Mouse (Mus musculus) heart, embryonic 16.5 days (tissue): ENCODE measurements around the gene Trmt1l. TPM values are rescaled to one million over a fixed set of nuclear protein-coding genes. Genes with fewer than 3 reads are reported as not detected.

Experiments used
- ATAC-seq: fragments of 200-750 bp; cut with Nextera tagmentation; replicated peaks from 2 replicates; pipeline ENCODE4 v1.8.0; 2017; ENCODE audit warnings: moderate number of reproducible peaks; ENCODE audit not compliant: insufficient read depth, low FRiP score; ENCODE audit errors: extremely low read depth
- H3K27ac ChIP-seq: fragments of 300-500 bp; sonication (generic); 2 replicates; pipeline ENCODE4 v1.5.1; 2014; ENCODE audit warnings: mild to moderate bottlenecking, low read length, control low read depth, moderate library complexity
- H3K27me3 ChIP-seq: fragments of 300-500 bp; sonication (generic); 2 replicates; pipeline ENCODE4 v1.6.1; 2014; ENCODE audit warnings: low read length, mixed read lengths; ENCODE audit not compliant: control insufficient read depth, insufficient read depth
- H3K36me3 ChIP-seq: fragments of 300-500 bp; sonication (generic); 2 replicates; pipeline ENCODE4 v1.6.1; 2014; ENCODE audit not compliant: control insufficient read depth, insufficient read depth
- H3K4me1 ChIP-seq: fragments of 300-500 bp; sonication (generic); 2 replicates; pipeline ENCODE4 v1.6.1; 2014; ENCODE audit warnings: low read length, mixed read lengths; ENCODE audit not compliant: control insufficient read depth, insufficient read depth
- H3K4me2 ChIP-seq: fragments of 300-500 bp; sonication (generic); 2 replicates; pipeline ENCODE4 v1.6.1; 2014; ENCODE audit warnings: low read depth, mild to moderate bottlenecking, control low read depth, low read length
- H3K4me3 ChIP-seq: fragments of 300-500 bp; sonication (generic); 2 replicates; pipeline ENCODE4 v1.5.1; 2014; ENCODE audit warnings: mild to moderate bottlenecking, control low read depth, low read length
- H3K9ac ChIP-seq: fragments of 300-500 bp; sonication (generic); 2 replicates; pipeline ENCODE4 v1.6.1; 2014; ENCODE audit warnings: low read length, control low read depth
- H3K9me3 ChIP-seq: fragments of 300-500 bp; sonication (generic); replicated peaks from 2 replicates; pipeline ENCODE4 v1.6.1; 2016; ENCODE audit warnings: low read length; ENCODE audit not compliant: control insufficient read depth
- WGBS: fragments of 180-500 bp; shearing (Covaris S2); extraction: QIAGEN DNeasy Blood & Tissue Kit; methylation state at CpG from one replicate; pipeline ENCODE4 v1.1.7; 2014; 5-methylcytosine and 5-hydroxymethylcytosine counted together
- polyA plus RNA-seq: library from polyadenylated mRNA; unstranded; fragments of >200 nt; fragmentation: Nextera tagmentation; extraction: Ambion mirVana; gene quantifications from 2 replicates; pipeline ENCODE4 v1.2.1, GENCODE M21; 2015

Trmt1l gene
- polyA plus RNA-seq: 41.2 and 45.6 TPM in 2 replicates

DNA sequence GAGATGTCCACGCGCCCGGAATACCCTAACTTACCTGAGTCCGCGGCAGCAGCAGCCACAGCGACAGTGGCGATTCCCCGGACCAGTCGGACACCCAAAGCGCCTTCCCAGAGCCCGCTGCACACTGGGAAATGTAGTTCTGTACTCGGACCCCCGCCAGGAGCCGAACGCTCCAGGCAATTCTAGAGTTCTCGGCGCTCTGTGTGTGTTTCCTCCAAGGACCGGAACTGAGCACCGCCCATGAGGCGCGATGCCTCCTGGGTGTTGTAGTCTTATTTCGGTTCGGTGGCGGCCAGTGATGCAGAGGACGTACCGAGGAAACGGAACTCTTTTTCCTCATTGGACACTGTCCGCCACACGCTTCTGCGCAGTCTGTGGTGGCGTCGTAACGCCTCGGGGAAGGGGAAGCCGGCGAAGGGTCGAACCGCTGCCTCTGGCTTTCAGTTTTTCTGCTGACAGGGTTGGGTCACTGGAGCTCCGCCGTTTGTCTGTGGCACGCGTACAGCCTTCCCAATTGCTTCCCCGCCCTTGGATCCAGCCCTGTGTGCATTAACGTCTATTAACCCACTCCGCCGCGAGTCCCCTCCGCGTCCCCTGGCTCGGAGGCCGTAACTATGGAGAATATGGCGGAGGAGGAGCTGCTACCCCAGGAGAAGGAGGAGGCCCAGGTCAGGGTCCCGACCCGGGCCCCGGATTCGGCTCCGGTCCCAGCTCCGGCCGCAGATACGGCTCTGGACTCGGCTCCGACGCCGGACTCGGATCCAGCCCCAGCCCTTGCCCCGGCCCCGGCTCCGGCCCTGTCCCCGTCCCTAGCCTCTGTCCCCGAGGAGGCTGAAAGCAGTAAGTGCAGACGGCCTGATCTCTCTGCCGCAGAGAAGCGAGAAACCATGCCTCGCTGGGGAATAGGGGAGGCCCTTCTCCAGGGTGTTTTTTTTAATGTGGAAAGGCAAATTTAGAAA, at the start of gene Trmt1l, which contains the start of gene Swt1:
Gene Trmt1l (plus strand): TSS at position 280 of the 959 bp plus-strand sequence.
Gene Swt1 (minus strand): TSS at position 193 of the 959 bp plus-strand sequence.
- H3K27me3 ChIP-seq: no peaks in the 10 kb centered on the region
- peak; percentile 100 for ATAC-seq

DNA sequence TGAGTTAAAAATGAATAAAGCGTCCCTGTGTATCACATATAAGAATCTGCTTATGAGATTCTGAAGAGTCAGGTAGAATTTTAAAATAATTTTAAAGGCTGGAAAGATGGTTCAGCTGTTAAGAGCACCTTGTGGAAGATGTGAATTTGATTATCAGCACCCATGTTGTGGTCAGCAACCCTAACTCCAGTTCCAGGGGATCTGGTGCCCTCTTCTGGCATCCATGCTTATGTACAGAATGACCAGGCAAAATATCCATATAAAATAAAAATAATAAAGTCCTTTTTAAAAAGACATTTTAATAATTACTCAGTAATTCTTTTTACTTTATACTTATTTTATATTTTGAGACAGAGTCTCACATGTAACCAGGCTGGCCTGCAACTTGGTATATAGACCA, 38.3 kb upstream of the Trmt1l start:
- Histone ChIP-seq H3K4me3 (no peak overlapping the region), H3K4me1 (no peaks in the 10 kb centered on the region), H3K27me3 (no peaks in the 10 kb centered on the region), H3K9ac (no peak overlapping the region), H3K9me3 (no peaks in the 10 kb centered on the region), H3K36me3 (peaks cover 11% of the 10 kb centered on the region), H3K27ac (no peak overlapping the region), H3K4me2 (no peak overlapping the region)
- 96% methylated on average over 1 of the region's 1 CpGs for WGBS
- no peak for ATAC-seq

More for the DNA sequence above, at the start of gene Trmt1l, which contains the start of gene Swt1:
- H3K9ac ChIP-seq: peak within 1 kb of the TSS; percentile 98
- H3K27ac ChIP-seq: peak within 1 kb of the TSS; percentile 98
- peaks cover 14% of the 10 kb centered on the region for H3K4me1 ChIP-seq
- H3K36me3 ChIP-seq: no peaks in the 10 kb centered on the region; the same call in 1 of the 2 replicates
- no peaks in the 10 kb centered on the region for H3K9me3 ChIP-seq
- H3K4me3 ChIP-seq: peak within 1 kb of the TSS; percentile 97
- WGBS: under 1% methylated on average over 74 of the region's 74 CpGs
- H3K4me2 ChIP-seq: peak within 1 kb of the TSS; percentile 80

DNA sequence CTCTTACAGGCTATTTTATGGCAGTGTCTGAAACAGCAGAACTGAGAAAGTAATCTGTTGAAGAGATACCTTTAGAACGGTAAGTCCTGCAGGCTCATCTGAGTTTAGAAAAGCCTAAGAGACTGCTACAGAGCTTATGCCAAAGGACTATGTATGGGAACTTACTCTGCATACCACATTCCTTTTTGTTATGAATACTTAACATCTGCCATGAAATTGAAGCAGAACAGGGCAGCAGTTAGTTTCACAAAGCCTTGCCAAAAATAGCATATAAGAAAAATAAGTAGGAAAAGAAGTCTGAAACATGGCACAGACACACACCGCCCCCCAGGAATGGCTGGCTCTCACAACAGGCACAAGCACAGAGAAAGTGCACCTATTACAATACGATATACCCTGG, 18.5 kb upstream of the Trmt1l start:
- no peaks in the 10 kb centered on the region for H3K27me3 ChIP-seq
- H3K9me3 ChIP-seq: no peaks in the 10 kb centered on the region
- no peaks in the 10 kb centered on the region for H3K4me1 ChIP-seq
- peaks cover 7% of the 10 kb centered on the region; the same call in 1 of the 2 replicates for H3K36me3 ChIP-seq
- ATAC-seq: no peak
- H3K9ac ChIP-seq: no peak overlapping the region
- WGBS: 85% methylated on average over 3 of the region's 3 CpGs
- no peak overlapping the region for H3K4me3 ChIP-seq
- no peak overlapping the region for H3K27ac ChIP-seq
- H3K4me2 ChIP-seq: no peak overlapping the region

DNA sequence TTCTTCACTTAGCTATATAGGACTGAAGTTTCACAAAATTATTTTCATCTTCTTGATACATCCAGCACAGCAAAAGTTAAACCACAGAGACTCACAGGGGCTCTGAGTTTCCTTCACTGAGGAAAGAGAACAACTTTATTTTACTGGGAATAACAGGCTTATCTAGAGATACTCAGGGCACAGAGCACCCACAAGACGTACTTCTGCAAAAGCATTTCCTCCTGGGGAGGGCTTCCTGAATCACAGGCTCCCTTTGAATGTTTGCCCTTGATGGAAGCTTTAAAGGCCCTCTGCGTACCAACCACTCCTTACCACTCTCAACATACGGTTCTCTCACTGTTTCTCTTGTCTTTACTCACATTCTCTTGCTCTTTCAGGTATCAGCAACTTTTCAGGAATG, 6.2 kb upstream of the Trmt1l start:
- Histone ChIP-seq H3K27me3 (no peaks in the 10 kb centered on the region), H3K27ac (no peak overlapping the region), H3K9ac (no peak overlapping the region), H3K4me3 (no peak overlapping the region), H3K36me3 (peaks cover 14% of the 10 kb centered on the region), H3K4me1 (peaks cover 5% of the 10 kb centered on the region), H3K9me3 (no peaks in the 10 kb centered on the region), H3K4me2 (no peak overlapping the region)
- WGBS: 49% methylated on average over 3 of the region's 3 CpGs
- ATAC-seq: no peak

DNA sequence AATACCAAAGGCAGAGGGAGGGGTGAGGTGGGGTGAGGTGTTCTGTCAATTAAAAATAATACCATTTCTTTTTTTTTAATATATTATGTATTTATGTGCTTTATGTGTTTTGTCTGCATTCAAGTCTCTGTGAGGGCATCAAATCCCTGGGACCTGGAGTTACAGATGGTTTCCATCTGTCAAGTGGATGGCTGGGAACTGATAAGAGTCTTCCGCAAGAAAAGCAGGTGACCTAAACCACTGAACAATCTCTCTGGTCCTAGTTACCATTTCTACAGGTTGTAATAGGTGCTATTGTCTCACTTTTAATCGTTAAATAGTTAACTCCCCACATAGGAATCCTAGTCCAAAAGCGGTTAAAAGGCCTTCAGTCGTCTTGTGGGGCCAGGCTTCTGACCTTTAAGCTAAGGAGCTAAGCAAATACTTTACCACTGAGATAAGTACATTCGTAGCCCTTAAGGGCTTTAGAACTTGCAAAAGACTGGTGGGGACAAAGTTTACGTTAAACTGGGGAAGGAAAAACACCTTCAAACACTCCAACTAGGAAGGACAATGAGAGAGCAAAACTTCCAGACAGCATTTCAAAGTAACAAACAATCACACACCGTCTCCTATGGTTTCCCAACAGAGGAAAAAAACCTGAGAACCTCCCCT, 1.3 kb upstream of the Trmt1l start:
- ATAC-seq: no peak
- no peaks in the 10 kb centered on the region for H3K9me3 ChIP-seq
- H3K27me3 ChIP-seq: no peaks in the 10 kb centered on the region
- peak overlapping the region; percentile 97 for H3K4me3 ChIP-seq
- WGBS: 10% methylated on average over 7 of the region's 7 CpGs
- H3K27ac ChIP-seq: peak overlapping the region; percentile 55
- H3K36me3 ChIP-seq: peaks cover 2% of the 10 kb centered on the region; the same call in 1 of the 2 replicates
- peak overlapping the region; percentile 81 for H3K9ac ChIP-seq
- peaks cover 14% of the 10 kb centered on the region for H3K4me1 ChIP-seq
- H3K4me2 ChIP-seq: peak overlapping the region; percentile 80

DNA sequence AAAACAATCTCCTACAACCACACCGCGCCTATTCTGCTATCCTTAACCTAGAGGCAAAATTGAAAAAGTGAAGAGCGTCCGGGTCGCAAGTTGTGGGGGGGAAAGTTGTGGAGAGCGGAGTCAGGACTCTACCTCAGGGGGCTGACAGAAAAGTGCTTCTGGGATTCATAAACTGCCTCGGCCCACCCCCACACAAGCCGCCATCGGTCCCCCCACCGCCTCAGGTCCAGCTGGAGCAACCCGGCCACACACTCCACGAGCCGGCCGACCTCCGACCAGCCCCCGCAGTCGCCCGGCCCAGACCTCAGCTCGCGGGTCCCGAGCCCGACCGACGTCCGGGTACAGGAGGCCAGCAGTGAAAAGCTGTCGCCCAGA, 467 bp upstream of the Trmt1l start:
- Histone ChIP-seq H3K9me3 (no peaks in the 10 kb centered on the region), H3K4me1 (peaks cover 14% of the 10 kb centered on the region), H3K27me3 (no peaks in the 10 kb centered on the region), H3K36me3 (no peaks in the 10 kb centered on the region), H3K9ac (peak overlapping the region; percentile 81), H3K4me2 (peak overlapping the region; percentile 80), H3K27ac (peak overlapping the region; percentile 87), H3K4me3 (peak overlapping the region; percentile 97)
- peak; percentile 46 for ATAC-seq
- WGBS: under 1% methylated on average over 26 of the region's 26 CpGs

DNA sequence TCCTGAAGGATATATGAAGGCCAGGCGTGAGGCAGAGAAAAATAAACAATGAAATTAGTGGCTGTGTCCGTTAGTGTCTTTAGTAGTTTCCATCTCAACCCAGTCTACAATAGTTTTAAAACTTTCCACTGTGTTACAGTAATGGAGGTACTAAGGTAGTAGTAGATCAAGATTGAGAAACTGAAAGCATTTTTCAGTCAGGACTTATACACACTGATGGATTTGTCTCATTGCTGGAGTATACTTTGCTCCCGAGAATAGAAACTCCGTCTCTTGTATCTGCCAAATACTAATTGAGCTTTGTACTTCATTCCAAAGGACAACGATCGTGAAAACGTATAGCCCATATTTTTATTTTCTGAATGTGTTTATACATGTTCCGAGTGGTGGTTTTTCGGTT, 974 bp downstream of the Trmt1l start:
- ATAC-seq: no peak
- Histone ChIP-seq H3K27me3 (no peaks in the 10 kb centered on the region), H3K36me3 (peaks cover 6% of the 10 kb centered on the region), H3K9me3 (no peaks in the 10 kb centered on the region), H3K4me1 (peaks cover 14% of the 10 kb centered on the region), H3K27ac (peak overlapping the region; percentile 98), H3K4me2 (peak overlapping the region; percentile 72), H3K4me3 (peak overlapping the region; percentile 97), H3K9ac (peak overlapping the region; percentile 98)
- 24% methylated on average over 9 of the region's 9 CpGs for WGBS

DNA sequence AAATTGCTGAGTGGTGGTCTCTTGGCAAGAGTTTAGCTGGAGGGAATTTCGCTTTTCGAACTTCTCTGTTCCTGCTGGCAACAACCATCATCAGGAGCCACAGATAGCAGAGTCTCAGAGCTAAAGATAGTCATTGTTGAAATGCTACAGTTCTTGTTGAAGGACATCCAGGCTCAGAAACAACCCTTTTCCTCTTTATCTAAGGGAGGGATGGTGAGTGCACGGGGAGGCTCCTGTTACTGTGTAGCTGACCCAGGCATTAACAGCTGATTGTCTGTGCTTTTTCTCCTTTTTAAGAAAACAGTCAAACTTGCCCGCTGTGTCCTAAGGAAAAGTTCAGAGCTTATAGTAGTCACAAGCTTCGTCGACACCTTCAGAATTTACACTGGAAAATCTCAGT, 7.1 kb downstream of the Trmt1l start:
- peaks cover 26% of the 10 kb centered on the region for H3K36me3 ChIP-seq
- H3K4me3 ChIP-seq: no peak overlapping the region
- peaks cover 3% of the 10 kb centered on the region; the same call in 1 of the 2 replicates for H3K4me1 ChIP-seq
- WGBS: 52% methylated on average over 6 of the region's 6 CpGs
- H3K27ac ChIP-seq: peak overlapping the region; percentile 33
- H3K4me2 ChIP-seq: 0 out of 2 replicates have a peak overlapping the region, but pooled peaks have one; percentile 8
- H3K27me3 ChIP-seq: no peaks in the 10 kb centered on the region
- no peaks in the 10 kb centered on the region for H3K9me3 ChIP-seq
- no peak overlapping the region for H3K9ac ChIP-seq
- ATAC-seq: no peak
